Mouse (Mus musculus) forebrain, embryonic 15.5 days (tissue): ENCODE data around the gene Rrh. TPM values are rescaled to one million over a fixed set of nuclear protein-coding genes. Genes with fewer than 3 reads are reported as not detected.

Experiments
- ATAC-seq: fragments of 200-750 bp; cut with Nextera tagmentation; replicated peaks from 2 replicates; pipeline ENCODE4 v1.8.0; 2017; ENCODE audit warnings: mild to moderate bottlenecking, moderate TSS enrichment, moderate library complexity
- H3K27ac ChIP-seq: fragments of 300-500 bp; sonication (generic); replicated peaks from 2 replicates; pipeline ENCODE4 v1.5.1; 2015; ENCODE audit warnings: mild to moderate bottlenecking, inconsistent platforms
- H3K27me3 ChIP-seq: fragments of 300-500 bp; sonication (generic); 2 replicates; pipeline ENCODE4 v1.6.1; 2015; ENCODE audit warnings: inconsistent platforms
- H3K36me3 ChIP-seq: fragments of 300-500 bp; sonication (generic); 2 replicates; pipeline ENCODE4 v1.6.1; 2015; ENCODE audit warnings: mild to moderate bottlenecking, inconsistent platforms
- H3K4me1 ChIP-seq: fragments of 300-500 bp; sonication (generic); 2 replicates; pipeline ENCODE4 v1.6.1; 2015; ENCODE audit warnings: inconsistent platforms
- H3K4me2 ChIP-seq: fragments of 300-500 bp; sonication (generic); replicated peaks from 2 replicates; pipeline ENCODE4 v1.6.1; 2015; ENCODE audit warnings: mild to moderate bottlenecking, inconsistent platforms
- H3K4me3 ChIP-seq: fragments of 300-500 bp; sonication (generic); 2 replicates; pipeline ENCODE4 v1.5.1; 2015; ENCODE audit warnings: mild to moderate bottlenecking, inconsistent platforms
- H3K9ac ChIP-seq: fragments of 300-500 bp; sonication (generic); replicated peaks from 2 replicates; pipeline ENCODE4 v1.6.1; 2015; ENCODE audit warnings: mild to moderate bottlenecking, inconsistent platforms
- H3K9me3 ChIP-seq: fragments of 300-500 bp; sonication (generic); 2 replicates; pipeline ENCODE4 v1.6.1; 2016; ENCODE audit warnings: inconsistent platforms
- WGBS: fragments of 180-500 bp; shearing (Covaris S2); methylation state at CpG from one replicate; pipeline ENCODE4 v1.1.7; 2015; ENCODE audit warnings: mixed read lengths; 5-methylcytosine and 5-hydroxymethylcytosine counted together
- polyA plus RNA-seq: library from polyadenylated mRNA; unstranded; fragments of >200 nt; fragmentation: Nextera tagmentation; extraction: Ambion mirVana; gene quantifications from 2 replicates; pipeline ENCODE4 v1.2.1, GENCODE M21; 2015

Gene Rrh
- polyA plus RNA-seq: 0.23 TPM in 1 of 2 replicates, not detected in the other

DNA sequence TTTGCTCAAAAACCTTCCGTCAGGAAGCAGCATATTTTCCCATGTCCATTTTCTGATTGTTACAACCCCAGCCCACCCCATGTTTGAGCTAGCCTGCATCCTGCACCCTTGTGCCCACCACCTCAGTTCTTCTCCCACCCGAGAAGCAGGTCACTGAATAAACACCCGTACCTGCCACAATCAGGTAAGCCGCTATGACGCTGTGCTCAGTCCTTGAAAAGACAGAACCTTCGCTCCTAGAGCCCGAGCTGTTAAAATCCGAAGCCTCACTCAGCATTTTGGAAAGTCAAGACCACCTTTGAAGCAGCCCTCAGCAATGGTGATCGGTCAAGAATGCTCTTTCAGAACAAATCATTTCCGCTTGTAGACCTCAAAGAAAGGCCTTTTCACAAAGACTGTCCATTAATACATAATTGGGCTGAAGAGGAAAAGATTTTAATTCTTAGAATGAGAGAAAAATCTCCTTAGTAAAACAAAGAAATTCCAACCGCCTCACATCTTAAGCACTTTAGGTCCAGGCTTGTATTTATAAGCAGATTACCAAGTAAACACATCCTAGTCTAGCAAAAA lies at the start of gene Rrh:
Rrh (minus strand) TSS at position 382 of the 570 bp plus-strand sequence.
- WGBS: 28% methylated on average over 11 of the region's 11 CpGs
- Histone ChIP-seq H3K27ac (no peak within 1 kb of the TSS), H3K36me3 (peaks cover 26% of the 10 kb centered on the region), H3K4me1 (no peaks in the 10 kb centered on the region), H3K9me3 (no peaks in the 10 kb centered on the region), H3K27me3 (no peaks in the 10 kb centered on the region), H3K4me2 (no peak within 1 kb of the TSS), H3K4me3 (no peak within 1 kb of the TSS), H3K9ac (no peak within 1 kb of the TSS)
- ATAC-seq: no peak

DNA sequence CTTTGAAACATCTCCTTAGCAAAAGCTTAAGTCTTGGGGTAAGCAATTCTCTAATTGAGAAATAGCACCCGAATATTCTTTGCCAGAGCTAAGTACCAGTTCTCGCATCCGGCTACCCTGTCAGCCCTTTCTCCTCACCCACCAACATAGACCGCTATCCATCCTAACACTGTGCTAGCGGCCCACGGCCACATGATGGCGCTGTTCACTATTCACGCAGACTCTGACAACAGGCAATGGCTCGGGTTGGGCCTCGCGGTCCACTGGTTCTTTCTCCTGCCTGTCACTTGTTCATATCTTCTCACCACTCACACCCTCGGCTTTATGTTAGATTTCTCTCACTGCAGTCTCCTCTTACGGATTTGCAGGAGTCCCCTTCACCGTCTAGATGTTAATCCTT lies 41.3 kb upstream of the Rrh start:
- 47% methylated on average over 14 of the region's 14 CpGs for WGBS
- Histone ChIP-seq H3K4me3 (no peak overlapping the region), H3K9ac (no peak overlapping the region), H3K4me1 (no peaks in the 10 kb centered on the region), H3K27ac (no peak overlapping the region), H3K4me2 (no peak overlapping the region), H3K27me3 (no peaks in the 10 kb centered on the region), H3K36me3 (no peaks in the 10 kb centered on the region), H3K9me3 (no peaks in the 10 kb centered on the region)
- ATAC-seq: no peak

DNA sequence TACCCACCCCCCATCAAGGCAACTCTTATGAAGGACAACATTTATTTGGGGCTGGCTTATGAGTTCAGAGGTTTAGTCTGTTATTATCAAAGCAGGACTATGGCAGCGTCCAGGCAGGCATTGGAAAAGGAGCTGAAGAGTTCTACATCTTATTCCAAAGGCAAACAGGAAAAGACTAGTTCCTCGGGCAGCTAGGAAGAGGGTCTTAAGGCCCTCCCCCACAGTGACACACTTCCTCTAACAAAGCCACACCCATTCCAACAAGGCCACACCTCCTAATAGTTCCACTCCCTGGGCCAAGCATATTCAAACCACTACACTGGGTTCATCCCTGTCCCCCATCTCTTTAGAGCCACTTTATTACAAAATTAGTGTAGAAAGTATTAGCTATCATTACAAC lies 40.2 kb upstream of the Rrh start:
- WGBS: 75% methylated on average over 2 of the region's 2 CpGs
- Histone ChIP-seq H3K4me3 (no peak overlapping the region), H3K9me3 (no peaks in the 10 kb centered on the region)

DNA sequence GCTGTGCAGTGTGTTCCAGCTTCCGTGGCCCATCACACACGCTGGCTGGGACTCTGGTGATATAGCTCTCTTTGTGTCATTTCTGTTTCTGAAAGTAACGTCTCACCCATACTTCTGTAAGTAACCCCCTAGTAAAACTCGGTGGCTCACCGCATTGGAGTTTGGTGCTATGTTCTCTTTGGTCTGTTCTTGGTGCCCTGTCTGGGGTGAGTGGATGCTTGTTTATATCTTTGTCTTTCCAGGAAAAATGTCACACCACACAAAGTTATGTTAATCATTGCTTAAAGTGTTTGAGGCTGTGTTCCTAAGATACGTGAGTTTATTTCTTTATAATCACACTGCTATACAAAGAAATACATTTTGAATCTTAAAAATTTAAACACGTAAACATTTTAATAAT lies 24.5 kb upstream of the Rrh start:
- H3K27ac ChIP-seq: no peak overlapping the region
- H3K9ac ChIP-seq: no peak overlapping the region
- ATAC-seq: no peak
- WGBS: 83% methylated on average over 7 of the region's 7 CpGs
- no peaks in the 10 kb centered on the region for H3K36me3 ChIP-seq
- H3K4me1 ChIP-seq: no peaks in the 10 kb centered on the region
- H3K27me3 ChIP-seq: no peaks in the 10 kb centered on the region
- H3K4me3 ChIP-seq: no peak overlapping the region
- no peak overlapping the region for H3K4me2 ChIP-seq
- H3K9me3 ChIP-seq: no peaks in the 10 kb centered on the region

More for the DNA sequence above, 40.2 kb upstream of the Rrh start:
- Histone ChIP-seq H3K9ac (no peak overlapping the region), H3K27ac (no peak overlapping the region), H3K36me3 (no peaks in the 10 kb centered on the region), H3K27me3 (no peaks in the 10 kb centered on the region), H3K4me1 (no peaks in the 10 kb centered on the region), H3K4me2 (no peak overlapping the region)
- ATAC-seq: no peak

DNA sequence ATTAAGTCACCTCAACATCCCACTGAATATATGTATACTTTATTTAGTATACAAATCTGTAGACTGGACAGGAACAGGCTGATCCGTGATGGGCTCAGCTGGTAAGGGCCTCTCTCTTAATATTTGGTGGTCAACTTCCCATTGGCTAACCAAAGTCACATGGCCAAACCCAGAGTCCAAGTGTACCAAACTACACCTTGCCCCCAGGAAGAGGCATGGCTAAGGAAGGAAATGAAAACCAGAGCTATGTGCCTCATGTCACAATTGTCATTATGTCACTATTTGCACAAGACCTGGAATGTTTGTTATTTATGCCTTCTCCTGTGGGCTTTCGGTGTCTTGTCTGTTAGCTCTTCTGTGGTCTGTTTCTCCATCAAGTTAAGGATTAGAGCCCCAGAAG lies 23.5 kb upstream of the Rrh start:
- Histone ChIP-seq H3K4me2 (no peak overlapping the region), H3K27ac (no peak overlapping the region), H3K9me3 (no peaks in the 10 kb centered on the region), H3K36me3 (no peaks in the 10 kb centered on the region), H3K4me1 (no peaks in the 10 kb centered on the region), H3K27me3 (no peaks in the 10 kb centered on the region), H3K4me3 (no peak overlapping the region), H3K9ac (no peak overlapping the region)
- ATAC-seq: no peak
- WGBS: 90% methylated on average over 2 of the region's 2 CpGs

DNA sequence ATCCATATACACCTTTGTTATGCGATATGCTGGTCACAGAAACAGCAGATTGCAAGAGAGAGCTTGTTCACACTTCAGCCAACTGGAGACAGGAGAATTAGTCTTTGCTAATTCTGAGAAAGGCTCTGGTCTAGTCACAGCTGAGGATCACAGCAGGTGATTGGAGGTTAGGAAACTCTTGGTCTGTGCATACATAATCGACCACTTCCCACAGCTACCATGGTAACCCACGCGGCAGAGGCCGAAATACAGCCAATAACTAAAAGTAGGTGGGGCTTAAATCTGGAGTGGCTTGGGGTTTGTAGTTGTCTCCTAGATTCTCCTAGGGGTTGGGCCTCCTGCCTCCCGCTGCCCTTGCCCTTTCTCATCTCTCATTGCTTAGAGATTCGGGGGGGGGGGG lies 15.6 kb upstream of the Rrh start:
- Histone ChIP-seq H3K9me3 (no peaks in the 10 kb centered on the region), H3K9ac (no peak overlapping the region), H3K36me3 (no peaks in the 10 kb centered on the region), H3K4me3 (no peak overlapping the region), H3K4me2 (no peak overlapping the region), H3K27me3 (0 out of 2 replicates have a peak, but pooled peaks cover 2% of the 10 kb centered on the region), H3K4me1 (no peaks in the 10 kb centered on the region), H3K27ac (no peak overlapping the region)
- ATAC-seq: no peak
- 50% methylated on average over 7 of the region's 7 CpGs for WGBS

DNA sequence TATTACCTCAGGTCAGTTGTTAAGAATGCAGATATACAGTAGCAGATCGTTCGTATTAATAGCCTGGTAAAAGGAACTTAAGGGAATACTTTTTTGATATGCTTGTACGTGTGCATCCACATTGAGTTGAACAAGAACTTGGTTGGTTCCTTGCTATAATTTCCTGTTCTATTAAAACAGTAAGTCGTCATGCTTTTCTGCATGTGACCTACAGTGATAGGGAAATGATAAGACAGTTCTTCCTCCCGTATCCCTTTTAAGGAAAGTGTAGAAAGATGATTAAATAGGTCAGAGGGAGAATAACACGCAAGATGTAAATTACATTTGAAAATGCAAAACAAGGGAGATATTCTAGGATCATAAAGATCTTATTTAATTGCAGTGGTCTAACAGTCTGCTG lies 14.6 kb upstream of the Rrh start:
- no peaks in the 10 kb centered on the region for H3K9me3 ChIP-seq
- H3K4me1 ChIP-seq: no peaks in the 10 kb centered on the region
- WGBS: 90% methylated on average over 6 of the region's 6 CpGs
- no peak overlapping the region for H3K4me2 ChIP-seq
- H3K9ac ChIP-seq: no peak overlapping the region
- no peaks in the 10 kb centered on the region for H3K36me3 ChIP-seq
- no peak overlapping the region for H3K4me3 ChIP-seq
- no peak overlapping the region for H3K27ac ChIP-seq
- H3K27me3 ChIP-seq: 0 out of 2 replicates have a peak, but pooled peaks cover 2% of the 10 kb centered on the region
- ATAC-seq: no peak

DNA sequence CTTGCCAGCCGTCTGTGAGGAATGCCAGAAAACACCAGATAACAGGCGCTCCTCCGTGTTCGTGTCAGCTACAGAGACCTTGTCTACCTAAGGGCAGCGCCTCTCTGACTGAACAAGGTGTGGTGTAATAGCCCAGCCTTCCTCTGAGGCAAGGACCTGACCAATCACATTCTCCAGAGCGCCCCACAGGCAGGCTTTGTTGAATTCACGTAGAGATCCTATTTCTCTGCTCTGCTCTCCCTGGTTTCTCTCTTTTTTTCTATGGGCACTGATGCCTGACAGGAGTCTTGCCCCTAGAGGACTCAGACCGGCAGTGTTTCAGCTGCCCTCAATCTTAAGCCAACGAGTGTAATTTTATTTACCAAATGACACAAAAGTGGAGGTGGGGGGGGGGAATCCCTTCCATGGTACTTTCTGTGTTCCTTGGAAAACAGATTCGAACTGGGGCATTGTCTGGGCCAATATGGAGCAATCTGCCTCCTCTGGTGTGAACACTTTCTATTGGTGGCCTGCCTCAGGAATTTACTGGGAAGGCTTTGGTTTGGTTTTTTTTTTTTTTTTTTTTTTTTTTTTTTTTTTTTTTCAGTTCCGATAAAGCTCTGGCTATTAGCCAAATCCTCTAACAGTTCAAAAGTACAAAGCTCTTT lies 13.8 kb upstream of the Rrh start:
- 15% methylated on average over 11 of the region's 11 CpGs for WGBS

DNA sequence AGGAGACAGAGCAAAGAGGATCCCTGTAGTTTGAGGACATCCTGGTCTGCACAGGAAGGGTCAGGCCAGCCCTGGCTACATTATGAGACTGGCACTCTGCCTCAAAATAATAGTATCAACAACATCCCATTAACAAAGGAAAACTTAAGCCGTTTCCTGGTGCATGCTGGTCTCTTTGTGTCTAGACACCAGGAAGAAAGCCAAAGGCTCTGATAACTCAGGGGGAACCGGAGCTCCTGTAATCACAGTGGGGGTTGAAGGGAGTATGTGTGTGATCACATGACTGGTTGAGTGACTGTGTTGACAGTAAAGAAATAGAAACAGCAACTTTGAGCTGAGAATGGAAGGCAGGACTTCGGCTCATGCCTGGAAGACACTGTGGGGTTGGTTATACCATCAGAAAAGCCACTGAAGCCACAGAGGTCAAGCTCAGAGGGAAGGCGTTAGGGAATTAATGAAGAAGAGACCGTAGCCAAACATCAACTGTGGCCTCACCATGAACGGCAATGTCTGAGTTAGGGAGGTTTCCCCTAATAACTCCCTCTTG lies 13.1 kb upstream of the Rrh start, which contains the start of gene Cfi:
Cfi (plus strand) TSS at position 497 of the 547 bp plus-strand sequence.
- Histone ChIP-seq H3K4me1 (no peaks in the 10 kb centered on the region), H3K9me3 (no peaks in the 10 kb centered on the region), H3K9ac (no peak within 1 kb of the TSS), H3K4me2 (no peak within 1 kb of the TSS), H3K4me3 (no peak within 1 kb of the TSS), H3K27ac (no peak within 1 kb of the TSS), H3K27me3 (0 out of 2 replicates have a peak, but pooled peaks cover 2% of the 10 kb centered on the region), H3K36me3 (no peaks in the 10 kb centered on the region)
- whole genome bisulfite sequencing: 73% methylated on average over 6 of the region's 6 CpGs
- no peak for ATAC-seq

More for the DNA sequence above, 13.8 kb upstream of the Rrh start:
- Histone ChIP-seq H3K27me3 (0 out of 2 replicates have a peak, but pooled peaks cover 2% of the 10 kb centered on the region), H3K9me3 (no peaks in the 10 kb centered on the region), H3K4me3 (no peak overlapping the region), H3K4me1 (no peaks in the 10 kb centered on the region), H3K9ac (no peak overlapping the region), H3K4me2 (no peak overlapping the region), H3K27ac (no peak overlapping the region), H3K36me3 (no peaks in the 10 kb centered on the region)
- no peak for ATAC-seq

DNA sequence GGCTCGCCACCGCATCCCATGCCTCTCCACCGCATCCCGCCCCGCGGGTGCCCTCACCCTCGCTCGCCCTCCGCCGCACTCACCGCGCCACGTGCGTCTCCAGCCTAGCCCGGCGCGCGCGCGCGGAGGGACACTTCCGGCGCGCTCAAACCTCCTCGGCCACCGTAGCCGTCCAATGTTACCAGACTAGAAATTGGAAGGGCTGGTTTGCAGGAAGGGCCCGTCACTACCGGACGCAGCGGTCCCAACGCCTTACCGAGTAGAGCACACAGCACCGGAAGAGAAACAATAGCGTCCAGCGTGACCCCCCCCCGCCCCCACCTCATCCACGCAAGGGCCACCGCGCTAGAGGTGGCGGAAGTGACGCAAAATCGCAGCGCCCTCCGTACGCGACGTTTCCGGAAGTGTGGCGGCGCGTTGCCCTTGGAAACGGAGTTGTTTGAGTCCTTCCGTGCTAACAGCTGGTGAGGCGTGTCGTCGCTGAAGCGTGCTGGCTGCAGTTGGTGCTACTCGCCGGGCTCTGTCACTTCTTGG lies 8.7 kb upstream of the Rrh start, which contains the start of gene Gar1:
Gar1 (minus strand) TSS at position 362 of the 534 bp plus-strand sequence.
- Histone ChIP-seq H3K9ac (peak within 1 kb of the TSS; percentile 66), H3K4me1 (peaks cover 15% of the 10 kb centered on the region), H3K36me3 (0 out of 2 replicates have a peak, but pooled peaks cover 3% of the 10 kb centered on the region), H3K27me3 (0 out of 2 replicates have a peak, but pooled peaks cover 2% of the 10 kb centered on the region), H3K27ac (peak within 1 kb of the TSS; percentile 91), H3K9me3 (no peaks in the 10 kb centered on the region), H3K4me2 (peak within 1 kb of the TSS; percentile 66), H3K4me3 (peak within 1 kb of the TSS; percentile 78)
- under 1% methylated on average over 60 of the region's 60 CpGs for WGBS
- peak; percentile 95 for ATAC-seq

DNA sequence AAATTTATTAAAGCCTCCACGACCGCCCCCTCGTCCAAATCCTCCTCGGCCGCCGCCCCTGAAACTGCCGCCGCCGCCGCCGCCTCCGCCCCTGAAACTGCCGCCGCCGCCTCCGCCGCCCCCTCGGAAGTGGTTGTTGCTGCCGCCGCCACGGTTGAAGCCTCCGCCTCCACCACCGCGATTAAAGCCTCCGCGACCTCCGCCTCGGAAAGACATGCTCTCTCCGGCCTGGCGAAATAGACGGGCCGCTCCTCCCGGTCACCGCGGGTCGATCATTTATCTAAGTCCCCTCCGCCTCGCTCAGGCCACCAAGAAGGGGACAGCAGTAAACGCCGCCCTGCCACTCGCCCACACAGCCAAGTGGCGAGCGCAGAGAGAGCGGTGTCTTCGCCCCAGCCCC lies 8.2 kb upstream of the Rrh start:
- WGBS: 1% methylated on average over 45 of the region's 45 CpGs
- H3K27me3 ChIP-seq: 0 out of 2 replicates have a peak, but pooled peaks cover 2% of the 10 kb centered on the region
- no peak for ATAC-seq

DNA sequence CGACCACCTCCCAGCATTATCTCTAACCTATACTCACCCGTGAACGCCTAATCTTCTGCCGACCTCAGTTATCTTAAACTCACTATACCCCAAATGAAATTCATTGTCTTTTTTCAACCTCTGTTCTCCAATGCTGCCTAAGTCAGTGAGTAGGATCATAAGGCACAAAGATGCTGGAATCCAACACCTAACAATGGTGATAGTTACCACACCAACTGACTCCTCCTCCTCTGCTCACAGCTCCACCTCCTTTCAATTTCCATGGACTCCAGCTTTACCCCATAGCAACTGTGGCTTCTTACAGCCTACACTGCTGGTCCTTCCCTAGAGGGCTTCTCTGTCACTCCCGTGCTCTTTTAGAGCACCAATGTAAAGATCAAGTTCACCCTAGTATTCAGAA lies 5.3 kb upstream of the Rrh start:
- peaks cover 15% of the 10 kb centered on the region for H3K4me1 ChIP-seq
- H3K36me3 ChIP-seq: peaks cover 21% of the 10 kb centered on the region
- ATAC-seq: no peak
- no peaks in the 10 kb centered on the region for H3K9me3 ChIP-seq
- 93% methylated on average over 5 of the region's 5 CpGs for WGBS
- no peak overlapping the region for H3K4me3 ChIP-seq
- no peak overlapping the region for H3K9ac ChIP-seq
- no peak overlapping the region for H3K4me2 ChIP-seq
- H3K27me3 ChIP-seq: no peaks in the 10 kb centered on the region
- no peak overlapping the region for H3K27ac ChIP-seq

More for the DNA sequence above, 8.2 kb upstream of the Rrh start:
- H3K36me3 ChIP-seq: 0 out of 2 replicates have a peak, but pooled peaks cover 3% of the 10 kb centered on the region
- peak overlapping the region; percentile 78 for H3K4me3 ChIP-seq
- peak overlapping the region; percentile 91 for H3K27ac ChIP-seq
- H3K9ac ChIP-seq: peak overlapping the region; percentile 66
- peak overlapping the region; percentile 66 for H3K4me2 ChIP-seq
- peaks cover 15% of the 10 kb centered on the region for H3K4me1 ChIP-seq
- no peaks in the 10 kb centered on the region for H3K9me3 ChIP-seq
